8 mouse cellular contexts compared by ENCODE assay signal in the genomic region with DNA sequence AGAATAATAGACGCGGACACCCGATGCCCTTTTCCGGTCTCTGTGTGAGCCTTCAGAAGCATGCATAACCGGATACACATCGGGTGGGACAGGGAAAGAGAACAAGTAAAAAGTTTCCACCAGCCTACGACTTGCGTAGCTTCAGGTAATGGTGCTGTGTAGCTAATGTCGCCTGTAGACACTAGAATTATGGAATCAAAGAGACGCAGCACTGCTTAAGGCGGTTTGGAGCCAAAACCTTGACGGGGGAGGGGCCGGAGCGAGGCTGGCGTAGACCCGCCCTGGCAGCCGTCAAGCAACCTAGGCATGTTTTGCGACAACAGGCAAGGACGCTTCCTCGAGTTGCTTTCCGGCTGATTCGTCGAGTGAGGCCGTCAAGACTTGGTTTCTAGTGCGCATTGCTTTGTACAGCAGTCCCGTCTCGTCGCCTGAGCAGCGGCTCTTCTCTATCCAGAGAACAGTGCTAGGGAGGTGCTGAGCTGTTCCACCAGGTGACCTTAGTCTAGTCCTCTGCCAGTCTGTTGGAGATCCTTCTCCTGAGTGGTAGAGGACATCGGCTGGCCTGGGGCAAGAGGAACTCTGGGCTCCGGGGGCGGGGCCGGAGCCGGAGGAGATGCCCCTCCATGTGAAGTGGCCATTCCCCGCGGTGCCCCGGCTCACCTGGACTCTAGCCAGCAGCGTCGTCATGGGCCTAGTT. TPM values are rescaled to one million over a fixed set of nuclear protein-coding genes. Genes with fewer than 3 reads are reported as not detected.
DNase-seq lines count a peak whose midpoint lies in the region; ATAC-seq and TF ChIP-seq lines count a peak whose summit lies in the region.

No protein-coding gene starts in this region.

- no peaks in the 10 kb centered on the region for H3K9me3 ChIP-seq in embryonic facial prominence, embryonic 14.5 days (ENCODE audit: control insufficient read depth, low read length)
- no peaks in the 10 kb centered on the region for H3K9me3 ChIP-seq in limb, embryonic 14.5 days (ENCODE audit: control insufficient read depth, low read length)
- no peaks in the 10 kb centered on the region for H3K9me3 ChIP-seq in midbrain, embryonic 16.5 days (replicated peaks; ENCODE audit: control insufficient read depth, low read length, poor library complexity, severe bottlenecking)

- ATAC-seq in embryonic facial prominence, embryonic 14.5 days (ENCODE audit: low read depth), result peak; percentile 75
- peak; percentile 73 for ATAC-seq in limb, embryonic 14.5 days (ENCODE audit: low FRiP score, low read depth)
- peak; percentile 86 for ATAC-seq in midbrain, embryonic 16.5 days

- WGBS in embryonic facial prominence, embryonic 14.5 days, result 27% methylated on average over 31 of the region's 39 CpGs
- 22% methylated on average over 37 of the region's 39 CpGs for WGBS in limb, embryonic 14.5 days
- 26% methylated on average over 39 of the region's 39 CpGs for WGBS in midbrain, embryonic 16.5 days

- H3K4me2 ChIP-seq in embryonic facial prominence, embryonic 14.5 days (ENCODE audit: low read depth, low read length), result peak overlapping the region; percentile 66
- H3K4me2 ChIP-seq in limb, embryonic 14.5 days (replicated peaks; ENCODE audit: low read depth, low read length, severe bottlenecking), result peak overlapping the region; percentile 64
- peak overlapping the region; percentile 76 for H3K4me2 ChIP-seq in midbrain, embryonic 16.5 days (ENCODE audit: low read length)

- H3K27me3 ChIP-seq in embryonic facial prominence, embryonic 14.5 days (replicated peaks; ENCODE audit: control insufficient read depth, insufficient read depth, low read length), result no peaks in the 10 kb centered on the region
- H3K27me3 ChIP-seq in limb, embryonic 14.5 days (ENCODE audit: control insufficient read depth, insufficient read depth, low read length), result no peaks in the 10 kb centered on the region
- H3K27me3 ChIP-seq in midbrain, embryonic 16.5 days (ENCODE audit: control insufficient read depth, insufficient read depth, low read depth, low read length), result no peaks in the 10 kb centered on the region

- H3K27ac ChIP-seq in embryonic facial prominence, embryonic 14.5 days (replicated peaks; ENCODE audit: low read depth, low read length), result peak overlapping the region; percentile 87
- H3K27ac ChIP-seq in limb, embryonic 14.5 days (replicated peaks; ENCODE audit: low read depth, low read length), result peak overlapping the region; percentile 75
- H3K27ac ChIP-seq in midbrain, embryonic 16.5 days (ENCODE audit: low read length), result peak overlapping the region; percentile 82

- peak overlapping the region; percentile 62 for H3K4me3 ChIP-seq in embryonic facial prominence, embryonic 14.5 days (ENCODE audit: low read depth, low read length)
- H3K4me3 ChIP-seq in limb, embryonic 14.5 days (replicated peaks; ENCODE audit: low read length), result peak overlapping the region; percentile 58
- H3K4me3 ChIP-seq in midbrain, embryonic 16.5 days (ENCODE audit: low read depth, low read length), result peak overlapping the region; percentile 58

- H3K36me3 ChIP-seq in embryonic facial prominence, embryonic 14.5 days (ENCODE audit: control insufficient read depth, insufficient read depth, low read length), result no peaks in the 10 kb centered on the region
- H3K36me3 ChIP-seq in limb, embryonic 14.5 days (ENCODE audit: control insufficient read depth, insufficient read depth, low read length), result no peaks in the 10 kb centered on the region
- H3K36me3 ChIP-seq in midbrain, embryonic 16.5 days (ENCODE audit: control insufficient read depth, insufficient read depth, low read length), result no peaks in the 10 kb centered on the region

- no peaks in the 10 kb centered on the region for H3K4me1 ChIP-seq in embryonic facial prominence, embryonic 14.5 days (ENCODE audit: control insufficient read depth, insufficient read depth, low read length)
- 0 out of 2 replicates have a peak, but pooled peaks cover 4% of the 10 kb centered on the region for H3K4me1 ChIP-seq in limb, embryonic 14.5 days (ENCODE audit: control insufficient read depth, insufficient read depth, low read length)
- peaks cover 13% of the 10 kb centered on the region for H3K4me1 ChIP-seq in midbrain, embryonic 16.5 days (ENCODE audit: control insufficient read depth, insufficient read depth, low read length)

- peak; percentile 45; the same call in 1 of the 2 replicates for TF ChIP-seq POLR2A in limb, embryonic 14.5 days (IDR thresholded peaks at IDR 0.05; ENCODE audit: borderline replicate concordance, extremely low read depth, insufficient read depth, insufficient read length)

- H3K9ac ChIP-seq in embryonic facial prominence, embryonic 14.5 days (ENCODE audit: low read depth, low read length), result peak overlapping the region; percentile 77
- peak overlapping the region; percentile 71 for H3K9ac ChIP-seq in limb, embryonic 14.5 days (ENCODE audit: low read depth, low read length, severe bottlenecking)
- H3K9ac ChIP-seq in midbrain, embryonic 16.5 days (ENCODE audit: low read depth, low read length), result peak overlapping the region; percentile 80

- peak; percentile 92 for DNase-seq in 3T3-L1 (ENCODE audit: low read depth, low spot score)
- peak; percentile 38 to 52 for DNase-seq in adrenal gland, postnatal 4 days (ENCODE audit: low spot score in 2 of 2)
- peak; percentile 95 for DNase-seq in embryonic facial prominence, embryonic 14.5 days (ENCODE audit: low spot score)
- DNase-seq in heart, adult 8-10 months (ENCODE audit: low spot score), result peak; percentile 84
- peak; percentile 90 for DNase-seq in kidney, adult 9 months
- DNase-seq in limb, embryonic 14.5 days (ENCODE audit: low spot score), result peak; percentile 87
- peak; percentile 76 to 92 for DNase-seq in spleen, postnatal 10 days (ENCODE audit: low spot score in 2 of 2)

RNA-seq across cellular contexts. Expression of gene Dnase1l1, which starts 0.4 kb away (rescaled TPM):
- 10 to 100 TPM; 13.5 to 16.4 TPM for total RNA-seq in adrenal gland, postnatal 4 days (2021)
- 16.5 and 19.3 TPM in 2 replicates for polyA plus RNA-seq in embryonic facial prominence, embryonic 14.5 days (2014; fragmentation: Nextera tagmentation; extraction: Ambion mirVana)
- 10 to 100 TPM; 17.7 to 20.0 (median 18.3) TPM for total RNA-seq in heart, adult 8-10 months (2022)
- 20.2 and 24.3 TPM in 2 replicates for polyA plus RNA-seq in limb, embryonic 14.5 days (2012; rRNA removed)
- polyA plus RNA-seq in limb, embryonic 14.5 days (2014; fragmentation: Nextera tagmentation; extraction: Ambion mirVana), result 12.8 and 14.4 TPM in 2 replicates
- 2.8 and 4.3 TPM in 2 replicates for polyA plus RNA-seq in midbrain, embryonic 16.5 days (2015; fragmentation: Nextera tagmentation; extraction: Ambion mirVana)

RNA-seq across cellular contexts. Expression of gene Taz, which starts 0.8 kb away (rescaled TPM):
- 100 to 1,000 TPM in 1 of 2 experiments, 10 to 100 TPM in 1; 95.2 to 102 TPM for total RNA-seq in adrenal gland, postnatal 4 days (2021)
- 61.5 and 63.1 TPM in 2 replicates for polyA plus RNA-seq in embryonic facial prominence, embryonic 14.5 days (2014; fragmentation: Nextera tagmentation; extraction: Ambion mirVana)
- total RNA-seq in heart, adult 8-10 months (2022), result 10 to 100 TPM; 47.1 to 63.2 (median 49.8) TPM
- 99.7 and 116 TPM in 2 replicates for polyA plus RNA-seq in limb, embryonic 14.5 days (2012; rRNA removed)
- polyA plus RNA-seq in limb, embryonic 14.5 days (2014; fragmentation: Nextera tagmentation; extraction: Ambion mirVana), result 64.0 and 70.6 TPM in 2 replicates
- polyA plus RNA-seq in midbrain, embryonic 16.5 days (2015; fragmentation: Nextera tagmentation; extraction: Ambion mirVana), result 79.8 and 81.3 TPM in 2 replicates

RNA-seq across cellular contexts. Expression of gene Rpl10, which starts 11.9 kb away (rescaled TPM):
- total RNA-seq in adrenal gland, postnatal 4 days (2021), result 100 to 1,000 TPM; 472 to 522 TPM
- 898 and 935 TPM in 2 replicates for polyA plus RNA-seq in embryonic facial prominence, embryonic 14.5 days (2014; fragmentation: Nextera tagmentation; extraction: Ambion mirVana)
- 100 to 1,000 TPM; 121 to 325 (median 211) TPM for total RNA-seq in heart, adult 8-10 months (2022)
- polyA plus RNA-seq in limb, embryonic 14.5 days (2012; rRNA removed), result 2,306 and 2,672 TPM in 2 replicates
- polyA plus RNA-seq in limb, embryonic 14.5 days (2014; fragmentation: Nextera tagmentation; extraction: Ambion mirVana), result 939 and 993 TPM in 2 replicates
- 454 and 460 TPM in 2 replicates for polyA plus RNA-seq in midbrain, embryonic 16.5 days (2015; fragmentation: Nextera tagmentation; extraction: Ambion mirVana)

RNA-seq across cellular contexts. Expression of gene Atp6ap1, which starts 14.4 kb away (rescaled TPM):
- 100 to 1,000 TPM; 135 to 140 TPM for total RNA-seq in adrenal gland, postnatal 4 days (2021)
- polyA plus RNA-seq in embryonic facial prominence, embryonic 14.5 days (2014; fragmentation: Nextera tagmentation; extraction: Ambion mirVana), result 138 and 143 TPM in 2 replicates
- 100 to 1,000 TPM; 130 to 144 (median 138) TPM for total RNA-seq in heart, adult 8-10 months (2022)
- 224 and 272 TPM in 2 replicates for polyA plus RNA-seq in limb, embryonic 14.5 days (2012; rRNA removed)
- polyA plus RNA-seq in limb, embryonic 14.5 days (2014; fragmentation: Nextera tagmentation; extraction: Ambion mirVana), result 124 and 128 TPM in 2 replicates
- polyA plus RNA-seq in midbrain, embryonic 16.5 days (2015; fragmentation: Nextera tagmentation; extraction: Ambion mirVana), result 317 and 348 TPM in 2 replicates

RNA-seq across cellular contexts. Expression of gene Gdi1, which starts 22.3 kb away (rescaled TPM):
- total RNA-seq in adrenal gland, postnatal 4 days (2021), result 100 to 1,000 TPM; 153 to 190 TPM
- polyA plus RNA-seq in embryonic facial prominence, embryonic 14.5 days (2014; fragmentation: Nextera tagmentation; extraction: Ambion mirVana), result 156 and 180 TPM in 2 replicates
- total RNA-seq in heart, adult 8-10 months (2022), result 10 to 100 TPM; 55.5 to 80.4 (median 71.0) TPM
- polyA plus RNA-seq in limb, embryonic 14.5 days (2012; rRNA removed), result 567 and 604 TPM in 2 replicates
- 147 and 183 TPM in 2 replicates for polyA plus RNA-seq in limb, embryonic 14.5 days (2014; fragmentation: Nextera tagmentation; extraction: Ambion mirVana)
- polyA plus RNA-seq in midbrain, embryonic 16.5 days (2015; fragmentation: Nextera tagmentation; extraction: Ambion mirVana), result 1,108 and 1,139 TPM in 2 replicates

Comparison
In these comparisons a context has a peak if more than half of its experiments do, and no peak if none do; other contexts are left out.
1. Peak in every context shown above with its lines: DNase-seq, ATAC-seq, H3K4me3 ChIP-seq and H3K27ac ChIP-seq.
2. DNase-seq: peak in every context shown above with its lines; median percentile 95 in embryonic facial prominence, embryonic 14.5 days; 92 in 3T3-L1; 90 in kidney, adult 9 months; 87 in limb, embryonic 14.5 days; 84 in heart, adult 8-10 months; 84 in spleen, postnatal 10 days; 45 in adrenal gland, postnatal 4 days.